Mouse (Mus musculus): ENCODE results near the gene Ssbp3. TPM values are rescaled to one million over a fixed set of nuclear protein-coding genes. Genes with fewer than 3 reads are reported as not detected.

Ssbp3 gene
- total RNA-seq (2014; rRNA removed) (155 and 156 TPM in 2 replicates), polyA plus RNA-seq (2015; fragmentation: Nextera tagmentation; extraction: Ambion mirVana) (102 and 108 TPM in 2 replicates)

DNA sequence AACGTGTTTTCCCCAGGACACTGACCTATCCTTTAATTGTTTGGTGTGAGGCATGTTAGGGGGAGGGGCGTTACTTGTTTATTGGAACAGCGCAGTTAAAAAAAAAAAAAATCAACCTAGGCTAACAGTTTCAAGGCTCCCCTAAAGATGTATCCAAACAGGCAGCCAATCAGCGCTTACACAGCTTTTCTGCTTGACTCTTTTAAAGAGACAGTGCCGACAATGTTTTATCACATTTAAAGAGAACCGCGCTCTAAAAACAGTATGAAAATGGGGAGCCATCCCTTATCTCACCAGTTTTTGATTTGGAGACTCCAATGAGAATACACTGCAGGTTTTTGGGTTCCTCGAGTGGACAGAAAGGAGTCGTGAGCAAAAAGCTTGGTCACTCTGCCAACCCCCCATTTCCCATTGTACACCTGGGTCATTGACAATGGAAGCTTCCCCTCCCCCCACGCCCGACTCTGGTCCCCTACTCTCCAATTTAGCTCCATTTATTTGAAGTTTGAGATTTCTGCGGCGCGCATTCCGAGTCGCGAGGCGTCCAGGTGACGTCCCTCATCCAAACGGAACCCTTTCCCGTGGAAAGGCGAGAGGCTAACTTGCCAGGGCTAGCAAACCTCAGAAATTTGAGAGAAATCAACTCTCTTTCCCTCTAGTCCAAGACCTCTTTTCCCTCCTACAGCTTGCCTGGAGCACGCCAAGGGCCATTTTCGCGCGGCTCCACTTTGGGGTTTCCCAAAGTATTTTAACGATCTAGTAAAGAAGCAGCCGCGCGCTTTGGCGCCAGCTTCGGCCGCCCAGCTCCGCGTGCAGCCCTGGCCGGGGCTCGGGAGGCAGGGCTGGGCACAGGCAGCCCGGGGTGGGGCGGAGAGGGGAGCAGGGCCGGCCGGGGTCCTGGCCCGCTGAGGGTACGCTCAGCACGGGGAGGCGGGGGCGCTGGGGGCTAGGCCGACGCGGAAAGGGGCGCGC lies at the start of gene Ssbp3:
TSS of gene Ssbp3 (plus strand) at position 501 of the 972 bp plus-strand sequence.
- no peak for TF ChIP-seq CTCF (IDR thresholded peaks at IDR 0.05; ENCODE audit: low read depth)
- peak within 1 kb of the TSS; percentile 92 for H3K9ac ChIP-seq (replicated peaks; ENCODE audit: low read length)
- peak; percentile 96 for DNase-seq (ENCODE audit: low spot score)
- peaks cover 34% of the 10 kb centered on the region for H3K4me1 ChIP-seq (ENCODE audit: insufficient read depth, low read length)
- H3K9me3 ChIP-seq (ENCODE audit: low read length): no peaks in the 10 kb centered on the region
- peak; percentile 64 for ATAC-seq
- under 1% methylated on average over 43 of the region's 51 CpGs for WGBS
- peak within 1 kb of the TSS; percentile 81 for H3K4me2 ChIP-seq (ENCODE audit: low read depth, low read length)
- H3K27me3 ChIP-seq (ENCODE audit: insufficient read depth, low read length): no peaks in the 10 kb centered on the region
- peak within 1 kb of the TSS; percentile 96 for H3K4me3 ChIP-seq (ENCODE audit: low read length)
- peak within 1 kb of the TSS; percentile 91 for H3K27ac ChIP-seq
- H3K36me3 ChIP-seq (ENCODE audit: insufficient read depth, low read length): 0 out of 2 replicates have a peak, but pooled peaks cover under 1% of the 10 kb centered on the region

DNA sequence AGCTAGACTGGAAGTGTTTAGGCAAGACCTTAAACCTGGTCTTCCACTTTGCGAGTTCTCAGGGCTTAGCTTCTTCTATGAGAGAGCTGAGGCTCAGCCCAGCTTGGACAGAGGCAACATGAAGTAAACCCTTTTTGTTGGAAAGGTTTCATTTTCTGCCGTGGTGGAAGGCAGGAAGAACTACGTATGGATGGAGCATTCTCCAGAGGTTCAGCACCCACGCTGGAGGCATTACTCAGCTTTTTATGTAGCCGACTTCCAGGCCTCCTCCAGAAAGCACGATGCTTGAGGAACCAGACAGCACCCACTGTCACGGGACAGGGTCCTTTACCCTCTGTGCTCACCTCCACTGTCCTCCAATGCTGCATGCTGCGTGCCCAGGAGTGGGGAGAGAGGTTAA lies 48.6 kb upstream of the Ssbp3 start:
- no peak overlapping the region for H3K4me3 ChIP-seq (ENCODE audit: low read length)
- no peak overlapping the region for H3K27ac ChIP-seq
- TF ChIP-seq CTCF (IDR thresholded peaks at IDR 0.05; ENCODE audit: low read depth): no peak
- H3K9ac ChIP-seq (replicated peaks; ENCODE audit: low read length): no peak overlapping the region
- WGBS: 84% methylated on average over 8 of the region's 8 CpGs
- DNase-seq (ENCODE audit: low spot score): no peak
- no peaks in the 10 kb centered on the region for H3K9me3 ChIP-seq (ENCODE audit: low read length)
- no peaks in the 10 kb centered on the region for H3K36me3 ChIP-seq (ENCODE audit: insufficient read depth, low read length)
- no peak overlapping the region for H3K4me2 ChIP-seq (ENCODE audit: low read depth, low read length)
- 0 out of 2 replicates have a peak, but pooled peaks cover 2% of the 10 kb centered on the region for H3K4me1 ChIP-seq (ENCODE audit: insufficient read depth, low read length)
- H3K27me3 ChIP-seq (ENCODE audit: insufficient read depth, low read length): no peaks in the 10 kb centered on the region
- ATAC-seq: no peak

DNA sequence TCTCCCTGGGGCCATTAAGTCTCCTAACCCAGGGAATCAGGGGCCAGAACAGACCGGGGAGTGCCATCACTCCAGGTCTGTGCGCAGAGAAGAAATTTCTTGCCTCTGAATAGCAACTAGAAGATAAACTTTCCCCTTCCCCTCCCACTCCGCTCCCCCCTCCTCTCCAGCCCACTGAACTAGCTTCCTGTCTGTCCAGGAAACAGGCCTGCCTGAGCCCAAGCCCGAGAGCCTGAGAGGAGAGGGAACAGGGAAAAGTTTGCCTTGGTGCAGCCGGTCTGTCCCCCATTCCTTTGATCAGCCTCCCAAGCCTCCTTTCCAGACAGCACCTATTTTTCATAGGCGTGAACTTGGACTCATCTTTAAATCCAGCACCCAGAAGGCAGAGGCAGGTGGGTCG lies 48.2 kb upstream of the Ssbp3 start:
- H3K4me1 ChIP-seq (ENCODE audit: insufficient read depth, low read length): 0 out of 2 replicates have a peak, but pooled peaks cover 4% of the 10 kb centered on the region
- H3K4me2 ChIP-seq (ENCODE audit: low read depth, low read length): no peak overlapping the region
- no peak overlapping the region for H3K4me3 ChIP-seq (ENCODE audit: low read length)
- H3K9me3 ChIP-seq (ENCODE audit: low read length): no peaks in the 10 kb centered on the region
- DNase-seq (ENCODE audit: low spot score): no peak
- H3K27me3 ChIP-seq (ENCODE audit: insufficient read depth, low read length): no peaks in the 10 kb centered on the region
- ATAC-seq: no peak
- no peak overlapping the region for H3K9ac ChIP-seq (replicated peaks; ENCODE audit: low read length)
- WGBS: 68% methylated on average over 7 of the region's 7 CpGs
- no peak for TF ChIP-seq CTCF (IDR thresholded peaks at IDR 0.05; ENCODE audit: low read depth)
- no peak overlapping the region for H3K27ac ChIP-seq
- no peaks in the 10 kb centered on the region for H3K36me3 ChIP-seq (ENCODE audit: insufficient read depth, low read length)

DNA sequence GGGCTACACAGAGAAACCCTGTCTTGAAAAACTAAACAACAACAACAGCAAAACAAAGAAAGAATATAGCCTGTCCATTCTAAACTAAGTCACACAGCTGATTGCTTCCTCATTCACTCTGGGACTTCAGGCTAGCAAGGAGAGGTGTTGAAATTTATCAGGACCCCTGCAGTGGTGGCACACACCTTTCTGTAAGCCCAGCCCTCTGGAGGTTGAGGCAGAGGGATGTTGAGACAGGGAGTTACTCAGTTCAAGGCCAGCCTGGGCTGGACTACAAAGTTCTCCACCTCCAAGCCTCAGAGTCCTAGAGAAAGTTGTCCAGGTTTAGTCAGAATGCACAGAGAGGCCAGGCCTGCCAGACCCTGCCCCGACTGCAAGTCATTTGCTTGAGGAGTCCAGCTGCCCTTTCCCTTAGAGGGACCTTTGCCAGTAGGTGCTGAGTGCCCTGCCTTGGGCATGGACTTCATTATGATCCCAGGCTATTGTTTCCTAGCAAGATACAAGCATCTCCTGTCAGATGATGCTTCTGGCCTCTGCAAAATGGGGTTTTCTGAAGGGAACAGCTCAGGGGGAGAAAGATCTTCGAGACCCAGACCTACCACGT lies 47.6 kb upstream of the Ssbp3 start:
- 44% methylated on average over 3 of the region's 3 CpGs for WGBS
- TF ChIP-seq CTCF (IDR thresholded peaks at IDR 0.05; ENCODE audit: low read depth): no peak
- Histone ChIP-seq H3K4me2 (ENCODE audit: low read depth, low read length) (no peak overlapping the region), H3K27me3 (ENCODE audit: insufficient read depth, low read length) (no peaks in the 10 kb centered on the region), H3K4me3 (ENCODE audit: low read length) (no peak overlapping the region), H3K9me3 (ENCODE audit: low read length) (no peaks in the 10 kb centered on the region), H3K9ac (replicated peaks; ENCODE audit: low read length) (no peak overlapping the region), H3K27ac (no peak overlapping the region), H3K4me1 (ENCODE audit: insufficient read depth, low read length) (0 out of 2 replicates have a peak, but pooled peaks cover 4% of the 10 kb centered on the region), H3K36me3 (ENCODE audit: insufficient read depth, low read length) (no peaks in the 10 kb centered on the region)
- no peak for ATAC-seq
- DNase-seq (ENCODE audit: low spot score): no peak

DNA sequence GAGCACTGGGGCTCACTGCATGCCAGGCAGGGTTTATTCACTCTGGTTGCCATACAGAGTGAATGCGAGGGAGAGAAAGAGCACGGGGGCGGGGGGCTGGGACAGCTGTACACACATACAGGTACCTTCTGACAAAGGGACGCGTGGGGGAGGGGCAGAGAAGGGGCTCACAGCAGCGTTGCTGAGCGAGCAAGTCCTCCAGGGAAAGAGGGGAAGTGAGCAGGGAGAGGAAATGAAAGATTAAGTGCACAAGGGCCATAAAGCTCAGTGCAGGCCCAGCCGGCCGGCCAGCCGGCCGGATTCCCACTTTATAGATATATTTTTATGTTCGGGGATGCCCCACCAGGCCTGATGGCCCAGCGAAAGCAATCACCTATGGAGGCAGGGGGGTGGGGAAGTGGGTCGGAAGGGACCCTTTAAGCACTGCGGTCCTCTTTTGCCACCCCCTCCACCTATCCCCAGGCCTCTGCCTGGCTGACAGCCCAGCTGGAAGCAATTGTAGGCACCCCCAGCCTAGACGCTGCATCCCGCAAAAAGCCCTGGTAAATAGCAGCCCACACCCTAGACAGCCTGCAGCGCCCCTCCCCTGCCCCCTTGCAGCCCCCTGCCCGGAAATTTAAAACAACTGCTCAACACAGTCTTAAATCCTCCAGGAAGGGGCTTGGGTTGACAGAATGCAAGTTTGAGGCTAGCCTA lies 44.9 kb upstream of the Ssbp3 start:
- no peak overlapping the region for H3K27ac ChIP-seq
- 0 out of 2 replicates have a peak, but pooled peaks cover 4% of the 10 kb centered on the region for H3K4me1 ChIP-seq (ENCODE audit: insufficient read depth, low read length)
- H3K36me3 ChIP-seq (ENCODE audit: insufficient read depth, low read length): no peaks in the 10 kb centered on the region
- peak; percentile 6 for DNase-seq (ENCODE audit: low spot score)
- no peak overlapping the region for H3K4me3 ChIP-seq (ENCODE audit: low read length)
- TF ChIP-seq CTCF (IDR thresholded peaks at IDR 0.05; ENCODE audit: low read depth): no peak
- 17% methylated on average over 19 of the region's 19 CpGs for whole genome bisulfite sequencing
- ATAC-seq: 0 out of 2 replicates have a peak, but pooled peaks have one; percentile 33
- H3K4me2 ChIP-seq (ENCODE audit: low read depth, low read length): no peak overlapping the region
- H3K9me3 ChIP-seq (ENCODE audit: low read length): no peaks in the 10 kb centered on the region
- H3K9ac ChIP-seq (replicated peaks; ENCODE audit: low read length): no peak overlapping the region; the same call in 1 of the 2 replicates
- no peaks in the 10 kb centered on the region for H3K27me3 ChIP-seq (ENCODE audit: insufficient read depth, low read length)

DNA sequence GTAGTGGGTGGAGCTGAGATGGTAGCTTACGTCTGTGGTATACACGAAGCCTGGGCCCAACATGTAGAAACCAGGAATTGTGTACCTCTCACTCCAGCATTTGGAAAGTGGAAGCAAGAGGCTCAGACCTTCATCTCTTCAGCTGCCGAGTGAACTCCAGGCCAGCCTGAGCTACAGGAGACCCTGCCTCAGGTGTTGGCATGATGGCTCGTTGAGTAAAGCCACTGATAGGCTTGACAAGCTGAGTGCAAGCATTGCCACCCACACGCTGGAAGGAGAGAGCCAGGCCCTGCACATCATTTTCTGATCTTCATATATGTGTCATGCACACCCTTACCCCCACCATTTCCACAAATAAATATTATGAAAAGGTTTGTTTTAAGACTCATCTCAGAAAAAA lies 44.1 kb upstream of the Ssbp3 start:
- 67% methylated on average over 5 of the region's 5 CpGs for WGBS
- H3K36me3 ChIP-seq (ENCODE audit: insufficient read depth, low read length): no peaks in the 10 kb centered on the region
- ATAC-seq (no peak), DNase-seq (ENCODE audit: low spot score) (no peak)
- H3K9me3 ChIP-seq (ENCODE audit: low read length): no peaks in the 10 kb centered on the region
- no peaks in the 10 kb centered on the region for H3K27me3 ChIP-seq (ENCODE audit: insufficient read depth, low read length)
- TF ChIP-seq CTCF (IDR thresholded peaks at IDR 0.05; ENCODE audit: low read depth): no peak
- H3K4me1 ChIP-seq (ENCODE audit: insufficient read depth, low read length): 0 out of 2 replicates have a peak, but pooled peaks cover 4% of the 10 kb centered on the region
- H3K4me3 ChIP-seq (ENCODE audit: low read length): no peak overlapping the region
- no peak overlapping the region for H3K27ac ChIP-seq
- H3K9ac ChIP-seq (replicated peaks; ENCODE audit: low read length): no peak overlapping the region
- no peak overlapping the region for H3K4me2 ChIP-seq (ENCODE audit: low read depth, low read length)

Data from hindbrain, postnatal 0 days (tissue).